Mouse (Mus musculus): ENCODE data around the gene Timeless. TPM values are rescaled to one million over a fixed set of nuclear protein-coding genes. Genes with fewer than 3 reads are reported as not detected.

The Timeless gene
- polyA plus RNA-seq, 1 experiment: 2.7 TPM

DNA sequence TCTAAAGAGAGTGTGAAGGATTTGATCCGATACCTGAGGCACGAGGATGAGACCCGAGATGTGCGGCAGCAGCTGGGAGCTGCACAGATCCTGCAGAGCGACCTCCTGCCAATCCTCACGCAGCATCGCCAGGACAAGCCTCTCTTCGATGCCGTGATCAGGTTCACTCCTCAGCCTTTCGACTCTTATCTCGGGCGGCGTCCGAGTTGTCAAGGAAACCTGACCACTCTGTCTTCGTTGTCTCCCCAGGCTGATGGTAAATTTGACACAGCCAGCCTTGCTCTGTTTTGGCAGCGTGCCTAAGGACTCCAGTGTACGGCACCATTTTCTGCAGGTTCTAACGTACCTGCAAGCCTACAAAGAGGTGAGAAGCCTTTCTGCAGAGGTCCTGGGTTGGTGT, 8.3 kb downstream of the Timeless start:
- Histone ChIP-seq H3K4me1 (ENCODE audit: control insufficient read depth) (peaks cover 31% of the 10 kb centered on the region), H3K4me3 (replicated peaks) (no peak overlapping the region), H3K36me3 (ENCODE audit: control insufficient read depth) (peaks cover 86% of the 10 kb centered on the region), H3K27me3 (ENCODE audit: control insufficient read depth) (no peaks in the 10 kb centered on the region), H3K9me3 (ENCODE audit: control insufficient read depth, low read length) (no peaks in the 10 kb centered on the region)
- no peak for TF ChIP-seq TAL1 (IDR thresholded peaks at IDR 0.05; ENCODE audit: low read length)
- no peak for TF ChIP-seq GATA1 (IDR thresholded peaks at IDR 0.05; ENCODE audit: low read length)

DNA sequence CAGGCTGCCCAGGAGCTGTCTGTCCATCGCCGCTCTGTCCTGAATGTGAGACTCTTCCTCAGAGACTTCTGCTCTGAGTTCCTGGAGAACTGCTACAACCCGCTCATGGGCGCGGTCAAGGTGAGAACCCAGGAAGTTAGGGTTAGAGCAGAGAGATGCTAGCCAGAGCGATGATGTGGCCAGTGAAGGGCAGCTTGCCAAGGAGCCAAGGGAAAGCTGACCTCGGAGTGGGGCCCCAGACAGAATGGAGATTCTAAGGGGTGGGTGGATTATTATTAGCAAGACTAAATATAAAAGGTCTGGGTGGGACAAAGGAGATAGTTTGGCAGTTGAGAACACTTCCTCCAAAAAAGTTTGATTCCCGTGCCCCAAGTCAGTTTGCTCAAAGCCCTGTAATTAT, 11.4 kb downstream of the Timeless start:
- no peaks in the 10 kb centered on the region for H3K9me3 ChIP-seq (ENCODE audit: control insufficient read depth, low read length)
- H3K36me3 ChIP-seq (ENCODE audit: control insufficient read depth): peaks cover 96% of the 10 kb centered on the region
- H3K27me3 ChIP-seq (ENCODE audit: control insufficient read depth): no peaks in the 10 kb centered on the region
- TF ChIP-seq TAL1 (IDR thresholded peaks at IDR 0.05; ENCODE audit: low read length) (no peak), GATA1 (IDR thresholded peaks at IDR 0.05; ENCODE audit: low read length) (no peak)
- H3K4me3 ChIP-seq (replicated peaks): no peak overlapping the region
- peaks cover 16% of the 10 kb centered on the region for H3K4me1 ChIP-seq (ENCODE audit: control insufficient read depth)

DNA sequence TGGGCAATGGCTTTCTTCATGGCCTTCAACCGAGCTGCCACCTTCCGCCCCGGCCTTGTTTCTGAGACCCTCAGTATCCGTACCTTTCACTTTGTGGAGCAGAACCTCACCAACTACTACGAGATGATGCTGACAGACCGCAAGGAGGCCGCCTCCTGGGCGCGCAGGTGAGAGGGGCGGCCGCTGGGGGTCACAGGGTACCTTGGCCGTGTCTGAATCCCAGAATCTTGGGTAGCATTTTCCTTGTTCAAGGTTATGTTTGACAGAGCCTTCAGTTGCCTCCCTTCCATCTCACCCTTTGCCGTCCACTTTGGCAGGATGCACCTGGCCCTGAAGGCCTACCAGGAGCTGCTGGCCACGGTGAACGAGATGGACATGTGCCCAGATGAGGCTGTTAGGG, 12.3 kb downstream of the Timeless start:
- Histone ChIP-seq H3K4me3 (replicated peaks) (no peak overlapping the region), H3K27me3 (ENCODE audit: control insufficient read depth) (no peaks in the 10 kb centered on the region), H3K36me3 (ENCODE audit: control insufficient read depth) (peaks cover 100% of the 10 kb centered on the region), H3K9me3 (ENCODE audit: control insufficient read depth, low read length) (no peaks in the 10 kb centered on the region), H3K4me1 (ENCODE audit: control insufficient read depth) (peaks cover 11% of the 10 kb centered on the region)
- TF ChIP-seq GATA1 (IDR thresholded peaks at IDR 0.05; ENCODE audit: low read length) (no peak), TAL1 (IDR thresholded peaks at IDR 0.05; ENCODE audit: low read length) (no peak)

DNA sequence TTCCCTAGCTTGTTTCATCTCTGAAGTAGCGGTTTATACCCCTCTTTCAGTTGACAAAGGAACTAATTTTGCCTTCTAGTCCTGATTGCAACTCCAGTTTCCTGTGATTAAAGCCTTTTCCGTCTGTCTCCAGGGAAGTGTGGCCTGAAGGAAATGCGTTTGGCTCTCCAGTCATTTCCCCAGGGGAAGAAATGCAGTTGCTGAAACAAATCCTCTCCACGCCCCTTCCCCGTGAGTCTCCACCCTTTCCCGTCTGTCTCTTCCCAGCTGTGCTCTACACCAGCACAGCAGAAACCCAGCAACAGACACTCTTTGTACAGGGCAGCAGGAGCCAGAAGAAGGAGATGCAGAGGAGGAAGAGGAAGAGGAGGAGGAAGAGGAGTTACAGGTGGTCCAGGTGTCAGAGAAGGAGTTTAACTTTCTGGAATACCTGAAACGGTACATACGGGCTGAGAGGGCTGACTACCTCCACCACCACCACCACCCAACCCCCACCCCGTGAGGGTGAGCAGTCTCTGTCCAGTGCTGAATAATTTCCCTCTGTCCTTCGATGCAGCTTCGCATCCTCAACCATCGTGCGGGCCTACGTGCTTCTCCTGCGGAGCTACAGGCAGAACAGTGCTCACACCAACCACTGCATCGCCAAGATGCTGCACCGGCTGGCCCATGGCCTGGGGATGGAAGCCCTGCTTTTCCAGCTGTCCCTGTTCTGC, 15.3 kb downstream of the Timeless start:
- TF ChIP-seq GATA1 (IDR thresholded peaks at IDR 0.05; ENCODE audit: low read length): no peak
- TF ChIP-seq TAL1 (IDR thresholded peaks at IDR 0.05; ENCODE audit: low read length): no peak
- Histone ChIP-seq H3K4me3 (replicated peaks) (no peak overlapping the region), H3K4me1 (ENCODE audit: control insufficient read depth) (no peaks in the 10 kb centered on the region), H3K9me3 (ENCODE audit: control insufficient read depth, low read length) (no peaks in the 10 kb centered on the region), H3K27me3 (ENCODE audit: control insufficient read depth) (no peaks in the 10 kb centered on the region), H3K36me3 (ENCODE audit: control insufficient read depth) (peaks cover 100% of the 10 kb centered on the region)

DNA sequence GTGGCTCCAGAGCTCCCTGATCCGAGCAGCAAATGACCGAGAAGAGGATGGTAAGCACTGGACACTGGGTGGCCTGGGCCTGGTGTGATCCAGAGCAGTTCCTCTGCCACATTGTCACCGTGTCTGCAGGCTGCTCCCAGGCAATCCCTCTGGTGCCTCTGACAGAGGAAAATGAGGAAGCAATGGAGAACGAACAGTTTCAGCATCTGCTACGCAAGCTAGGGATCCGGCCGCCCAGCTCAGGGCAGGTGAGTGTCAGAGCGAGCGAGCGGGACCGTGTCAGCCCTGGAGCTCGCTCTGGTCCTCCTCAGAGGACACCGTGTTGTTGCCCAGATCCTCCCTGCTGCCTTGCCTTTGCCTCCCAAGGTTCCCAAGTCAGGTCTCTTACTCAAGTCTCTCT, 18.7 kb downstream of the Timeless start:
- Histone ChIP-seq H3K9me3 (ENCODE audit: control insufficient read depth, low read length) (no peaks in the 10 kb centered on the region), H3K36me3 (ENCODE audit: control insufficient read depth) (peaks cover 79% of the 10 kb centered on the region), H3K4me3 (replicated peaks) (no peak overlapping the region), H3K4me1 (ENCODE audit: control insufficient read depth) (no peaks in the 10 kb centered on the region), H3K27me3 (ENCODE audit: control insufficient read depth) (no peaks in the 10 kb centered on the region)
- TF ChIP-seq TAL1 (IDR thresholded peaks at IDR 0.05; ENCODE audit: low read length): no peak
- TF ChIP-seq GATA1 (IDR thresholded peaks at IDR 0.05; ENCODE audit: low read length): no peak

DNA sequence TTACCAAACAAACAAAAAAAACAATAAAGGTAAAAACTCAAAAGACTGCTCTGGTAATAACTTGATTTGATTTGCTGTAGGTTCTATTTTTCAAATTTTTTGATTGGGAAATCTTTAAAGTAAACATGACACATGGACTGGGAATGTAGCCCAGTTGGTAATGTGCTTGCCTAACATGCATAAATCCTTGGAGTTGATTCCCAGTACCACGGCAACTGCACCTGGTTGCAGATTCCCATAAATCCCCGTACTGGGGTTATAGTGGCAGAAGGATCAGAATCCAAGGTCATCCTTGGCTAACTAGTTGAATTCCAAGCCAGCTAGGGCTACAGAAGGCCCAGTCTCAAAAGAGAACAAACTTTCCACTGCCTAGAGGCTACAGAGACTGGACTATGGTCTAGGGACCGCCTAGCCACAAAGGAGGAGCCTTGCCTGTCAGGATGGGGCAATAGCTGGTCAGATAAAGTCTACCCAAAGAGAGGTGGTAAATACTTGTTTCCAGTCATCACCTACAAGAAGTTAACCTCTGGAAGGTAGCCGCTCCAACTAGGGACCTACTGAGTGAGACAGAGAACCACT, 21.9 kb downstream of the Timeless start, which contains the start of gene Apon:
Gene Apon (plus strand): TSS at position 420 of the 579 bp plus-strand sequence.
- Histone ChIP-seq H3K36me3 (ENCODE audit: control insufficient read depth) (peaks cover 47% of the 10 kb centered on the region), H3K4me3 (replicated peaks) (no peak within 1 kb of the TSS), H3K9me3 (ENCODE audit: control insufficient read depth, low read length) (no peaks in the 10 kb centered on the region), H3K27me3 (ENCODE audit: control insufficient read depth) (no peaks in the 10 kb centered on the region), H3K4me1 (ENCODE audit: control insufficient read depth) (no peaks in the 10 kb centered on the region)
- no peak for TF ChIP-seq TAL1 (IDR thresholded peaks at IDR 0.05; ENCODE audit: low read length)
- no peak for TF ChIP-seq GATA1 (IDR thresholded peaks at IDR 0.05; ENCODE audit: low read length)

DNA sequence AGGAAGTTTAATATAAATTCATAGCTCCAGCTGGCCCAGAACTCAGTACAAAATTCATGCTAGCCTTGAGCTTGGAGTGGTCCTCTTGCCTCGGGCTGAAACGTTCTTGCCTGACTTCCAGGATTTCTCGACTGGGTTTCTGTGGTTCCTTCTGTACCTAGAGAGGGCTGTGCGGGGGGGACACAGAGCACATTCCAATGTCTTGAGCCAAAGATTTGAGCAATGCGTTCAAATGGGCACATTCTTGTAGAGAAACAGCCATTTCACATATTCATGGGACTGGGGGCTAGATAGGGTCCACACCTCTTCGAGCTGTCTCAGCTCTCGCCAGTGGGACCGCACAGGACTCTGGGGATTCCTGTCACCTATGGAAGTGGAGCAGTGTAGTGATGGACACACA, 24.1 kb downstream of the Timeless start:
- Histone ChIP-seq H3K4me3 (replicated peaks) (no peak overlapping the region), H3K27me3 (ENCODE audit: control insufficient read depth) (no peaks in the 10 kb centered on the region), H3K4me1 (ENCODE audit: control insufficient read depth) (no peaks in the 10 kb centered on the region; the same call in 1 of the 2 replicates), H3K9me3 (ENCODE audit: control insufficient read depth, low read length) (no peaks in the 10 kb centered on the region), H3K36me3 (ENCODE audit: control insufficient read depth) (peaks cover 25% of the 10 kb centered on the region)
- TF ChIP-seq GATA1 (IDR thresholded peaks at IDR 0.05; ENCODE audit: low read length): no peak
- TF ChIP-seq TAL1 (IDR thresholded peaks at IDR 0.05; ENCODE audit: low read length): no peak

DNA sequence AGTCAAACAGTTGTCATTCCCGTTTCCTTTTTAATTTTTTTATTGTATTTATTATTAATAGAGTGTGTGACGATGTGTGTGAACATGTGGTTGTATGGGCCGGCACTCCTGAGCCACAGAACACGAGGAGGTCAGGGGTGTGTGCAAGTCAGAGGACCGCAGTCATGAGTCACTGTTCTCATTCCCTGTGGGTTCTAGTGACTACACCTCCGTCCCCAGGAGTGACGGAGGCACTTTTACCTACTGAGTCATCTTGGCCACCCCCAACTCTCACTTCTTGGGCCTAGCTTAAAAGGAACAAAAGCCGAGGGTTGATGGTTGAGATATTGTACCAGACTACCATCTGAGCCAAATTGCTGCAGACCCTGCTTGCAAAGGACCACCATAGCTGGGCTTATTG, 24.5 kb downstream of the Timeless start:
- TF ChIP-seq TAL1 (IDR thresholded peaks at IDR 0.05; ENCODE audit: low read length) (no peak), GATA1 (IDR thresholded peaks at IDR 0.05; ENCODE audit: low read length) (no peak)
- Histone ChIP-seq H3K4me3 (replicated peaks) (no peak overlapping the region), H3K4me1 (ENCODE audit: control insufficient read depth) (no peaks in the 10 kb centered on the region; the same call in 1 of the 2 replicates), H3K27me3 (ENCODE audit: control insufficient read depth) (no peaks in the 10 kb centered on the region), H3K9me3 (ENCODE audit: control insufficient read depth, low read length) (no peaks in the 10 kb centered on the region), H3K36me3 (ENCODE audit: control insufficient read depth) (peaks cover 21% of the 10 kb centered on the region)

DNA sequence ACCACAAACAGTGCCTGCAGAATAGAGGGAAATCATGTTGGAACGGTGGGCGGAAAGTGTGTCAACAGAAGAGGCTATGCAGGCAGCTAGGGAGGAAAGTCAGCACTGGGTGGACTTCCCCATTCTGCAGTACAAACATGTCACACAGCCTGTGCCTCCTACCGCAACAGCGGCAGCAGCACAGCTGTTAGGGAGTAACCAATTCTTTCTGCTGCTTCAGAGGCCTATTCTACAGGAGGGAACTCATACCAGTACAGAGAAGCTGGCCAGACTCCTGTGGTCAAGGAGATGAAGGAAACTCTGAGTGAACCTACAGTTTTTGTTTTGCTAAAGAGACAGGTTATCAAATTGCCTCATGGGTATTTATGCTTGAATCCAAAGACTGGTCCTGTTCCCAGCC, 27.1 kb downstream of the Timeless start:
- no peaks in the 10 kb centered on the region for H3K27me3 ChIP-seq (ENCODE audit: control insufficient read depth)
- H3K9me3 ChIP-seq (ENCODE audit: control insufficient read depth, low read length): no peaks in the 10 kb centered on the region
- H3K36me3 ChIP-seq (ENCODE audit: control insufficient read depth): no peaks in the 10 kb centered on the region; the same call in 1 of the 2 replicates
- TF ChIP-seq TAL1 (IDR thresholded peaks at IDR 0.05; ENCODE audit: low read length) (no peak), GATA1 (IDR thresholded peaks at IDR 0.05; ENCODE audit: low read length) (no peak)
- no peaks in the 10 kb centered on the region; the same call in 1 of the 2 replicates for H3K4me1 ChIP-seq (ENCODE audit: control insufficient read depth)
- no peak overlapping the region for H3K4me3 ChIP-seq (replicated peaks)
